Mouse (Mus musculus) heart, postnatal 36 days (tissue): ENCODE results near the gene Olfr523. TPM values are rescaled to one million over a fixed set of nuclear protein-coding genes. Genes with fewer than 3 reads are reported as not detected.

Experiments used
- DNase-seq, 2 experiments: peaks; one replicate each; pipeline ENCODE4 v3.0.0; 2021 to 2022
- intact Hi-C: fragments of 180-260 bp; cut with DNase I; formaldehyde crosslinking; loops from one replicate; pipeline ENCODE4 v1.15.1; 2025
- total RNA-seq, 2 experiments: library from RNA; stranded (reverse); gene quantifications; 2 replicates each; pipeline ENCODE4 v1.2.3; 2021

Olfr523 gene
- total RNA-seq, 2 experiments from 2014 or later: not detected

- DNase-seq: no peak
- intact Hi-C loops: no loop called here
Measured at GRCm38 (mm10) chr7:140224209-140224608, 51.2 kb downstream of the Olfr523 start.

Other genes starting within 250 kb of the Olfr523 start
- gene Utf1, start 229.4 kb upstream of the Olfr523 start, total RNA-seq: not detected
- not detected for gene 6430531B16Rik, start 194.5 kb upstream of the Olfr523 start, total RNA-seq
- under 1 TPM; 0.49 to 0.61 TPM for gene Adam8, start 180.7 kb upstream of the Olfr523 start, total RNA-seq
- gene Zfp511, start 136.8 kb upstream of the Olfr523 start, total RNA-seq: 10 to 100 TPM; 10.1 to 12.4 TPM
- 10 to 100 TPM; 26.9 to 34.4 TPM for gene Tubgcp2, start 136.5 kb upstream of the Olfr523 start, total RNA-seq
- not detected for gene Msx3, start 124.1 kb upstream of the Olfr523 start, total RNA-seq
- not detected for gene Caly, start 90.7 kb upstream of the Olfr523 start, total RNA-seq
- not detected for gene Prap1, start 79.8 kb upstream of the Olfr523 start, total RNA-seq
- 10 to 100 TPM; 72.7 to 79.5 TPM for gene Fuom, start 70.8 kb upstream of the Olfr523 start, total RNA-seq
- 1 to 10 TPM; 3.3 to 5.1 TPM for gene Paox, start 57.4 kb upstream of the Olfr523 start, total RNA-seq
- 100 to 1,000 TPM; 458 to 480 TPM for gene Echs1, start 56.7 kb upstream of the Olfr523 start, total RNA-seq
- 10 to 100 TPM; 24.7 to 28.3 TPM for gene Mtg1, start 35.7 kb upstream of the Olfr523 start, total RNA-seq
- gene Sprn, start 18.3 kb upstream of the Olfr523 start, total RNA-seq: 1 to 10 TPM in 1 of 2 experiments, under 1 TPM in 1; 0.46 to 1.0 TPM
- gene Olfr522, start 8.5 kb upstream of the Olfr523 start, total RNA-seq: not detected
- gene Olfr524, start 32.7 kb downstream of the Olfr523 start, total RNA-seq: not detected
- not detected for gene Cd163l1, start 45.0 kb downstream of the Olfr523 start, total RNA-seq
- not detected for gene 5830411N06Rik, start 74.1 kb downstream of the Olfr523 start, total RNA-seq
- gene Olfr525, start 147.6 kb downstream of the Olfr523 start, total RNA-seq: not detected
- gene Olfr527, start 160.8 kb downstream of the Olfr523 start, total RNA-seq: not detected
- not detected for gene Olfr60, start 188.5 kb downstream of the Olfr523 start, total RNA-seq
- gene Olfr530, start 203.1 kb downstream of the Olfr523 start, total RNA-seq: not detected
- gene Olfr531, start 229.7 kb downstream of the Olfr523 start, total RNA-seq: not detected
- not detected for gene Olfr532, start 248.4 kb downstream of the Olfr523 start, total RNA-seq